Mouse (Mus musculus): Measurements from ENCODE around the gene Lrsam1. TPM values are rescaled to one million over a fixed set of nuclear protein-coding genes. Genes with fewer than 3 reads are reported as not detected.

Gene Lrsam1
- total and polyA plus RNA-seq, 3 experiments: 5.0 to 9.5 (median 5.4) TPM

GRCm38 (mm10) chr2:32923551-32924250 lies 37.7 kb downstream of the Lrsam1 start:
- Histone ChIP-seq H3K4me3 (replicated peaks in 1 of 3; ENCODE audit: low read depth in 2 of 3, low read length in 2 of 3, poor library complexity in 1 of 3) (no peak overlapping the region), H3K27me3 (replicated peaks) (peaks cover 5% of the 10 kb centered on the region), H3K79me2 (replicated peaks; ENCODE audit: control insufficient read depth, extremely low read depth, insufficient read depth, poor library complexity, severe bottlenecking) (no peaks in the 10 kb centered on the region), H3K36me3 (replicated peaks in 1 of 2; ENCODE audit: control insufficient read depth in 1 of 2, insufficient read depth in 1 of 2, low read length in 1 of 2) (peaks cover 4 to 19% of the 10 kb centered on the region in 2 experiments), H3K4me2 (ENCODE audit: insufficient read depth, low read depth, poor library complexity, severe bottlenecking) (no peak overlapping the region), H3K4me1 (ENCODE audit: control insufficient read depth in 1 of 2, insufficient read depth in 2 of 2) (peaks cover 0 to 10% of the 10 kb centered on the region in 2 experiments; a peak in 1 of 4 replicates), H3K9me3 (replicated peaks; ENCODE audit: low read length) (no peaks in the 10 kb centered on the region), H3K27ac (ENCODE audit: insufficient read depth, low read depth) (no peak overlapping the region), H3K9ac (ENCODE audit: insufficient read depth, low read depth) (no peak overlapping the region)
- DNase-seq (ENCODE audit: extremely low read depth): no peak
- dilution Hi-C loops (cut with MboI; ENCODE audit: extremely low pct_ligation_motif_present, extremely low pct_unique_long_range_greater_than_20kb, low sequenced_read_pairs): no loop called here
- in situ Hi-C loops (cut with MboI; ENCODE audit: low pct_ligation_motif_present, low pct_unique_long_range_greater_than_20kb, low sequenced_read_pairs): no loop called here
- TF ChIP-seq ZKSCAN1 (IDR thresholded peaks at IDR 0.05; ENCODE audit: borderline replicate concordance, low read depth, low read length): no peak
- TF ChIP-seq KAT2A (IDR thresholded peaks at IDR 0.05; ENCODE audit: insufficient replicate concordance, low read length): no peak
- TF ChIP-seq USF2 (conservative IDR thresholded peaks at IDR 0.05; ENCODE audit: low read depth, low read length): no peak

DNA sequence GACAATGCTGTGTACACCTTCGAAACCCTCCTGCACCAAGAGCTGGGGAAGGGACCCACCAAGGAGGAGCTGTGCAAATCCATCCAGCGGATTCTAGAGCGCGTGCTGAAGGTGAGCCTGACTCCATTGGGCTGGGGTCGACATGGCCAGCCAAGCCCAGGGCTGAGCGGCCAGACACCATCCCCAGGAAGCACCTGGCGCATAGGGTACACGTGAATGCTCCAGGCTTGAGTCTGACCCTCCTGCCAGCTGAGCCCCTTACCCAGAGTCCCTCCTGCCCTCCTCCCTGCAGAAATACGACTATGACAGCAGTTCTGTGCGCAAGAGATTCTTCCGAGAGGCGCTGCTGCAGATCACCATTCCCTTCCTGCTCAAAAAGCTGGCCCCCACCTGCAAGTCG lies 38.9 kb downstream of the Lrsam1 start:
- no peak overlapping the region for H3K9ac ChIP-seq (ENCODE audit: insufficient read depth, low read depth)
- H3K27ac ChIP-seq (ENCODE audit: insufficient read depth, low read depth): no peak overlapping the region
- H3K9me3 ChIP-seq (replicated peaks; ENCODE audit: low read length): no peaks in the 10 kb centered on the region
- peaks cover 7% of the 10 kb centered on the region for H3K27me3 ChIP-seq (replicated peaks)
- H3K79me2 ChIP-seq (replicated peaks; ENCODE audit: control insufficient read depth, extremely low read depth, insufficient read depth, poor library complexity, severe bottlenecking): no peaks in the 10 kb centered on the region
- no peak overlapping the region for H3K4me3 ChIP-seq (replicated peaks in 1 of 3; ENCODE audit: low read depth in 2 of 3, low read length in 2 of 3, poor library complexity in 1 of 3)
- H3K36me3 ChIP-seq (replicated peaks in 1 of 2; ENCODE audit: control insufficient read depth in 1 of 2, insufficient read depth in 1 of 2, low read length in 1 of 2): peaks cover 4 to 14% of the 10 kb centered on the region in 2 experiments
- in situ Hi-C loops (cut with MboI; ENCODE audit: low pct_ligation_motif_present, low pct_unique_long_range_greater_than_20kb, low sequenced_read_pairs): no loop called here
- dilution Hi-C loops (cut with MboI; ENCODE audit: extremely low pct_ligation_motif_present, extremely low pct_unique_long_range_greater_than_20kb, low sequenced_read_pairs): no loop called here
- no peak overlapping the region for H3K4me2 ChIP-seq (ENCODE audit: insufficient read depth, low read depth, poor library complexity, severe bottlenecking)
- peaks cover 2 to 10% of the 10 kb centered on the region in 2 experiments; a peak in 2 of 4 replicates for H3K4me1 ChIP-seq (ENCODE audit: control insufficient read depth in 1 of 2, insufficient read depth in 2 of 2)
- TF ChIP-seq MAX (IDR thresholded peaks at IDR 0.05; ENCODE audit: low read length): no peak
- TF ChIP-seq GABPA (IDR thresholded peaks at IDR 0.05; ENCODE audit: insufficient replicate concordance, low read depth, low read length): no peak
- no peak for TF ChIP-seq KAT2A (IDR thresholded peaks at IDR 0.05; ENCODE audit: insufficient replicate concordance, low read length)
- TF ChIP-seq MAFK (IDR thresholded peaks at IDR 0.05; ENCODE audit: insufficient replicate concordance, low read length): no peak
- no peak for TF ChIP-seq ZMIZ1 (IDR thresholded peaks at IDR 0.05; ENCODE audit: low read depth, low read length)
- TF ChIP-seq ELF1 (IDR thresholded peaks at IDR 0.05; ENCODE audit: low read depth, low read length): no peak
- TF ChIP-seq MXI1 (IDR thresholded peaks at IDR 0.05; ENCODE audit: low read depth, low read length): no peak
- TF ChIP-seq USF1 (IDR thresholded peaks at IDR 0.05; ENCODE audit: low read depth, low read length): no peak
- no peak for TF ChIP-seq POLR2AphosphoS2 (IDR thresholded peaks at IDR 0.05; ENCODE audit: low read depth, low read length)
- no peak for TF ChIP-seq MAZ (IDR thresholded peaks at IDR 0.05; ENCODE audit: low read depth, low read length)
- no peak for TF ChIP-seq TBP (conservative IDR thresholded peaks at IDR 0.05; ENCODE audit: low read depth, low read length)
- TF ChIP-seq SIN3A (IDR thresholded peaks at IDR 0.05; ENCODE audit: low read length): no peak
- TF ChIP-seq BHLHE40 (IDR thresholded peaks at IDR 0.05; ENCODE audit: low read depth, low read length): no peak
- no peak for TF ChIP-seq HCFC1 (IDR thresholded peaks at IDR 0.05; ENCODE audit: low read depth, low read length)
- no peak for TF ChIP-seq USF2 (conservative IDR thresholded peaks at IDR 0.05; ENCODE audit: low read depth, low read length)
- TF ChIP-seq EP300 (IDR thresholded peaks at IDR 0.05; ENCODE audit: low read length): no peak
- no peak for DNase-seq (ENCODE audit: extremely low read depth)
